Mouse (Mus musculus): ENCODE measurements around the gene Ros1. TPM values are rescaled to one million over a fixed set of nuclear protein-coding genes. Genes with fewer than 3 reads are reported as not detected.

Gene Ros1
- polyA plus RNA-seq, 1 experiment from 2014 or later = not detected

GRCm38 (mm10) chr10:52174376-52174775, 20.7 kb downstream of the Ros1 start:
- ATAC-seq (replicated peaks; ENCODE audit: low FRiP score) = no peak; the same call in 1 of the 2 replicates
- DNase-seq (ENCODE audit: low spot score) = no peak
- no peak overlapping the region for H3K4me2 ChIP-seq
- no peak overlapping the region for H3K4me3 ChIP-seq (ENCODE audit: low read depth, low read length)
- H3K4me1 ChIP-seq (replicated peaks; ENCODE audit: control insufficient read depth, insufficient read depth, low read length) = no peaks in the 10 kb centered on the region
- H3K36me3 ChIP-seq (ENCODE audit: control insufficient read depth, insufficient read depth, low read length) = no peaks in the 10 kb centered on the region
- no peaks in the 10 kb centered on the region for H3K9me3 ChIP-seq (ENCODE audit: control insufficient read depth, low read length)
- H3K9ac ChIP-seq (ENCODE audit: low read depth, low read length) = no peak overlapping the region
- 55% methylated on average over 4 of the region's 4 CpGs for WGBS
- H3K27ac ChIP-seq (ENCODE audit: low read depth, low read length) = peak overlapping the region; percentile 56; the same call in 1 of the 2 replicates
- no peaks in the 10 kb centered on the region for H3K27me3 ChIP-seq (replicated peaks; ENCODE audit: control insufficient read depth, insufficient read depth, low read length)

GRCm38 (mm10) chr10:52170489-52170888, 24.6 kb downstream of the Ros1 start:
- Histone ChIP-seq H3K4me2 (no peak overlapping the region), H3K4me1 (replicated peaks; ENCODE audit: control insufficient read depth, insufficient read depth, low read length) (no peaks in the 10 kb centered on the region), H3K27me3 (replicated peaks; ENCODE audit: control insufficient read depth, insufficient read depth, low read length) (no peaks in the 10 kb centered on the region), H3K9me3 (ENCODE audit: control insufficient read depth, low read length) (no peaks in the 10 kb centered on the region), H3K27ac (ENCODE audit: low read depth, low read length) (no peak overlapping the region), H3K4me3 (ENCODE audit: low read depth, low read length) (no peak overlapping the region), H3K9ac (ENCODE audit: low read depth, low read length) (no peak overlapping the region), H3K36me3 (ENCODE audit: control insufficient read depth, insufficient read depth, low read length) (no peaks in the 10 kb centered on the region)
- ATAC-seq (replicated peaks; ENCODE audit: low FRiP score) (no peak), DNase-seq (ENCODE audit: low spot score) (no peak)
- WGBS = 97% methylated on average over 1 of the region's 1 CpGs

GRCm38 (mm10) chr10:52169841-52170240, 25.2 kb downstream of the Ros1 start:
- DNase-seq (ENCODE audit: low spot score) (no peak), ATAC-seq (replicated peaks; ENCODE audit: low FRiP score) (no peak)
- 79% methylated on average over 5 of the region's 5 CpGs for WGBS
- no peak overlapping the region for H3K9ac ChIP-seq (ENCODE audit: low read depth, low read length)
- no peaks in the 10 kb centered on the region for H3K4me1 ChIP-seq (replicated peaks; ENCODE audit: control insufficient read depth, insufficient read depth, low read length)
- H3K4me2 ChIP-seq = no peak overlapping the region
- no peaks in the 10 kb centered on the region for H3K9me3 ChIP-seq (ENCODE audit: control insufficient read depth, low read length)
- no peaks in the 10 kb centered on the region for H3K36me3 ChIP-seq (ENCODE audit: control insufficient read depth, insufficient read depth, low read length)
- H3K27ac ChIP-seq (ENCODE audit: low read depth, low read length) = no peak overlapping the region
- H3K27me3 ChIP-seq (replicated peaks; ENCODE audit: control insufficient read depth, insufficient read depth, low read length) = no peaks in the 10 kb centered on the region
- no peak overlapping the region for H3K4me3 ChIP-seq (ENCODE audit: low read depth, low read length)

- ATAC-seq (replicated peaks; ENCODE audit: low FRiP score) (peak; percentile 68), DNase-seq (ENCODE audit: low spot score) (no peak)
- Histone ChIP-seq H3K27me3 (replicated peaks; ENCODE audit: control insufficient read depth, insufficient read depth, low read length) (no peaks in the 10 kb centered on the region), H3K9ac (ENCODE audit: low read depth, low read length) (no peak overlapping the region), H3K4me2 (no peak overlapping the region), H3K9me3 (ENCODE audit: control insufficient read depth, low read length) (no peaks in the 10 kb centered on the region), H3K27ac (ENCODE audit: low read depth, low read length) (no peak overlapping the region), H3K4me1 (replicated peaks; ENCODE audit: control insufficient read depth, insufficient read depth, low read length) (no peaks in the 10 kb centered on the region), H3K4me3 (ENCODE audit: low read depth, low read length) (no peak overlapping the region), H3K36me3 (ENCODE audit: control insufficient read depth, insufficient read depth, low read length) (no peaks in the 10 kb centered on the region)
- WGBS = 47% methylated on average over 1 of the region's 1 CpGs
These were observed 29.7 kb downstream of the Ros1 start for GRCm38 (mm10) chr10:52165376-52165775.

DNA sequence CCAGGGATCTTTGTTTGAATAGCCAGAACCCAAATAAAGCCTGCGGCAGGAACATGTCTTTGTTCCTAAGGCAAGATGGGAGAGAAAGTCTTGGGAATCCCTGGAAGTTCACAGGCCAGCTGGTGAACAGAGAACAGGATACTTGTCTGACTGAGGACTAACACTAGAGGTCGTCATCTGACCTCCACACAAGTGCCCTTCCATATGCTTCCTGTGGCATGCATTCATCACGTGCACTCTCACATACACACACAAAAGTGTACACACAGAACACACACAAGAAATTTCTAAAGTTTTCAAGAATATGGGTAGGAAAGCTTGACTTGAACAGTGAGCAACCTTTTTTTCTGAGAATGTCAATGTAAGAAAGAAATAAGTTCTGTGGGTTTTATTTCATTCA, 34.4 kb downstream of the Ros1 start:
- no peak overlapping the region for H3K4me2 ChIP-seq
- DNase-seq (ENCODE audit: low spot score) = no peak
- no peak overlapping the region for H3K27ac ChIP-seq (ENCODE audit: low read depth, low read length)
- no peak overlapping the region for H3K4me3 ChIP-seq (ENCODE audit: low read depth, low read length)
- no peaks in the 10 kb centered on the region for H3K27me3 ChIP-seq (replicated peaks; ENCODE audit: control insufficient read depth, insufficient read depth, low read length)
- H3K9ac ChIP-seq (ENCODE audit: low read depth, low read length) = no peak overlapping the region
- no peak for ATAC-seq (replicated peaks; ENCODE audit: low FRiP score)
- H3K9me3 ChIP-seq (ENCODE audit: control insufficient read depth, low read length) = no peaks in the 10 kb centered on the region
- no peaks in the 10 kb centered on the region for H3K4me1 ChIP-seq (replicated peaks; ENCODE audit: control insufficient read depth, insufficient read depth, low read length)
- 46% methylated on average over 3 of the region's 3 CpGs for WGBS
- no peaks in the 10 kb centered on the region for H3K36me3 ChIP-seq (ENCODE audit: control insufficient read depth, insufficient read depth, low read length)

DNA sequence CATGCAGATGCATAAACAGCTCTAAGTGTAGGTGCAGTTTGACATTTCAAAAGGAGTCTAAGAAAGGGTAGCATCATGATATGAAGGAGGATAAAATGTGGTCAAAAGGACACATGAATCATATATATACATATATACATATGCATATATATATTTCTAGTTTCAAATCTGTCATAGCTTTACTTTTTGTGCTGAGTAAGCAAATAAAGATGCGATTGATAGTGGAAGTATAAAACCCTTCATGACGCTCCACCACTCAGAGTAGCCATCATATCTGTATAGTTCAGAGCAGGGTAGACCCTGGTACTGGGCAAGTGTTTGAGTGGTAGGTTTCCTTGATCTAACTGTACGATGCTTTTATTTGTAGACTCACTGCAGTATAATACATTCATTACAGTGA, 35.3 kb downstream of the Ros1 start:
- H3K27me3 ChIP-seq (replicated peaks; ENCODE audit: control insufficient read depth, insufficient read depth, low read length) = no peaks in the 10 kb centered on the region
- no peak overlapping the region for H3K4me2 ChIP-seq
- no peaks in the 10 kb centered on the region for H3K9me3 ChIP-seq (ENCODE audit: control insufficient read depth, low read length)
- no peak for DNase-seq (ENCODE audit: low spot score)
- H3K4me3 ChIP-seq (ENCODE audit: low read depth, low read length) = no peak overlapping the region
- H3K27ac ChIP-seq (ENCODE audit: low read depth, low read length) = no peak overlapping the region
- no peak overlapping the region for H3K9ac ChIP-seq (ENCODE audit: low read depth, low read length)
- 89% methylated on average over 3 of the region's 3 CpGs for WGBS
- H3K4me1 ChIP-seq (replicated peaks; ENCODE audit: control insufficient read depth, insufficient read depth, low read length) = no peaks in the 10 kb centered on the region
- no peak for ATAC-seq (replicated peaks; ENCODE audit: low FRiP score)
- no peaks in the 10 kb centered on the region for H3K36me3 ChIP-seq (ENCODE audit: control insufficient read depth, insufficient read depth, low read length)

GRCm38 (mm10) chr10:52133354-52134074, 61.5 kb downstream of the Ros1 start:
- Histone ChIP-seq H3K9me3 (ENCODE audit: control insufficient read depth, low read length) (no peaks in the 10 kb centered on the region), H3K27me3 (replicated peaks; ENCODE audit: control insufficient read depth, insufficient read depth, low read length) (no peaks in the 10 kb centered on the region), H3K36me3 (ENCODE audit: control insufficient read depth, insufficient read depth, low read length) (no peaks in the 10 kb centered on the region), H3K4me2 (no peak overlapping the region), H3K4me1 (replicated peaks; ENCODE audit: control insufficient read depth, insufficient read depth, low read length) (no peaks in the 10 kb centered on the region; the same call in 1 of the 2 replicates), H3K4me3 (ENCODE audit: low read depth, low read length) (no peak overlapping the region), H3K9ac (ENCODE audit: low read depth, low read length) (no peak overlapping the region), H3K27ac (ENCODE audit: low read depth, low read length) (no peak overlapping the region)
- ATAC-seq (replicated peaks; ENCODE audit: low FRiP score) = peak; percentile 54; the same call in 1 of the 2 replicates
- WGBS = 19% methylated on average over 4 of the region's 4 CpGs
- no peak for DNase-seq (ENCODE audit: low spot score)

- ATAC-seq (replicated peaks; ENCODE audit: low FRiP score) (no peak), DNase-seq (ENCODE audit: low spot score) (no peak)
- 58% methylated on average over 2 of the region's 2 CpGs for WGBS
- H3K9ac ChIP-seq (ENCODE audit: low read depth, low read length) = no peak overlapping the region
- no peaks in the 10 kb centered on the region for H3K9me3 ChIP-seq (ENCODE audit: control insufficient read depth, low read length)
- H3K4me3 ChIP-seq (ENCODE audit: low read depth, low read length) = no peak overlapping the region
- no peaks in the 10 kb centered on the region for H3K36me3 ChIP-seq (ENCODE audit: control insufficient read depth, insufficient read depth, low read length)
- no peak overlapping the region for H3K27ac ChIP-seq (ENCODE audit: low read depth, low read length)
- no peak overlapping the region for H3K4me2 ChIP-seq
- H3K27me3 ChIP-seq (replicated peaks; ENCODE audit: control insufficient read depth, insufficient read depth, low read length) = no peaks in the 10 kb centered on the region
- H3K4me1 ChIP-seq (replicated peaks; ENCODE audit: control insufficient read depth, insufficient read depth, low read length) = no peaks in the 10 kb centered on the region; the same call in 1 of the 2 replicates
These were observed 64.3 kb downstream of the Ros1 start for GRCm38 (mm10) chr10:52130762-52131161.

DNA sequence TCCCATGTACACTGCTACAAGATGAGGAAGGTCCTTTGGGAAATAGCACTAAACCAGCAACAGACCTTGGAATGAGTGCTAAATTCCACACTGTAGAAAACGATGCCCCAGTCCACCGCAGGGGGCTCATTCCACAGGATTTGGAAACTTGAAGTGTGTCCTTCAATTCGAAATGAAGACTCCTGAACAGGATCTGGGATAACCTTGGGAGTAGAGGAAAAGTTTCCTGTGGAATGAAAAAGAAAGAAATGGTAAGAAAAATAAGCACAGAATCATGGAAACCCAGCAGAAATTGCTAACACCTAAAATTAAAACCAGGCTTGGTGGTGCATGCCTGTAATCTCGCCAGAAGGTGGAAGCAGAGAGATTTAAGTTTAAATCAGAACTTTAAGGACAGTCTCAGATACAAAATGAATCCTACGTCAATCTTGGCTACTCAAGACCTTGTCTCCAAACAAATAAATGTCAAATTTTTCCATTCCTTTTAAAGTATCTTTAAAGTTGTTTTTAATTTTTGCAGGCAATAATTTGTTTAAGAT, 66.1 kb downstream of the Ros1 start:
- no peak overlapping the region for H3K4me3 ChIP-seq (ENCODE audit: low read depth, low read length)
- no peak overlapping the region for H3K9ac ChIP-seq (ENCODE audit: low read depth, low read length)
- H3K36me3 ChIP-seq (ENCODE audit: control insufficient read depth, insufficient read depth, low read length) = no peaks in the 10 kb centered on the region
- ATAC-seq (replicated peaks; ENCODE audit: low FRiP score) = no peak
- H3K4me1 ChIP-seq (replicated peaks; ENCODE audit: control insufficient read depth, insufficient read depth, low read length) = no peaks in the 10 kb centered on the region; the same call in 1 of the 2 replicates
- no peaks in the 10 kb centered on the region for H3K9me3 ChIP-seq (ENCODE audit: control insufficient read depth, low read length)
- H3K4me2 ChIP-seq = no peak overlapping the region
- WGBS = 57% methylated on average over 5 of the region's 5 CpGs
- no peak overlapping the region for H3K27ac ChIP-seq (ENCODE audit: low read depth, low read length)
- no peak for DNase-seq (ENCODE audit: low spot score)
- no peaks in the 10 kb centered on the region for H3K27me3 ChIP-seq (replicated peaks; ENCODE audit: control insufficient read depth, insufficient read depth, low read length)
